Comparison of ENCODE assay signal across 8 mouse cellular contexts in the genomic region with DNA sequence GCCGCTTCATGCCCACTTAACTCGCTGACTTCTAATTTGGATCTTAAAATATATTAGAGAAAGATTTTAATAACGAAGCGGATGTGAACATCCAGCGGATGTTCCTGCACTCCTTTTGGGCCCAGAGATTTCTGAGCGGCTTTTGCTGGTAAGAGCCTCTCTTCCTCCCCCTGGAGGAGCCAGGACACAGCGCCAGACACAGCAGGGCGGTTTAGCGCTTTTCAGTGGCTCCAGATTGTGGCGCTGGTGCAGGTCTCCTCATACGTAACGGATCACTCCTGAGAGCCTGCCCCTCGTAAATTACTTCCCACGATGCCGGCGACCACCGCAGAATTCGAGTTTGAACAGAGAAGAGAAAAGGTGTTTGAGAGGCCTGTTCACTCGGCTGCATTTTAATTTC. TPM values are rescaled to one million over a fixed set of nuclear protein-coding genes. Genes with fewer than 3 reads are reported as not detected.
DNase-seq lines count a peak whose midpoint lies in the region; ATAC-seq and TF ChIP-seq lines count a peak whose summit lies in the region.

No protein-coding gene starts in this region.

- peak overlapping the region; percentile 7; the same call in 1 of the 2 replicates for H3K4me3 ChIP-seq in intestine, postnatal 0 days (ENCODE audit: low read depth, low read length)
- no peak overlapping the region for H3K4me3 ChIP-seq in limb, embryonic 11.5 days (ENCODE audit: low read depth, low read length)
- H3K4me3 ChIP-seq in midbrain, embryonic 11.5 days (ENCODE audit: low read depth, low read length): peak overlapping the region; percentile 15; the same call in 1 of the 2 replicates
- H3K4me3 ChIP-seq in stomach, embryonic 14.5 days (ENCODE audit: low read depth, low read length): peak overlapping the region; percentile 11

- intact Hi-C loops in gastrocnemius, postnatal 14 days (cut with DNase I; ENCODE audit: low total_unique reads): no loop called here

- H3K27me3 ChIP-seq in intestine, postnatal 0 days (replicated peaks; ENCODE audit: control insufficient read depth, insufficient read depth, low read length): peaks cover 6% of the 10 kb centered on the region; the same call in 1 of the 2 replicates
- peaks cover 18% of the 10 kb centered on the region for H3K27me3 ChIP-seq in limb, embryonic 11.5 days (ENCODE audit: control insufficient read depth, insufficient read depth, low read length)
- H3K27me3 ChIP-seq in midbrain, embryonic 11.5 days (ENCODE audit: control insufficient read depth, insufficient read depth, low read length): 0 out of 2 replicates have a peak, but pooled peaks cover 4% of the 10 kb centered on the region
- no peaks in the 10 kb centered on the region for H3K27me3 ChIP-seq in stomach, embryonic 14.5 days (ENCODE audit: control insufficient read depth, insufficient read depth, low read length)

- no peaks in the 10 kb centered on the region for H3K4me1 ChIP-seq in intestine, postnatal 0 days (replicated peaks; ENCODE audit: control insufficient read depth, insufficient read depth, low read length)
- H3K4me1 ChIP-seq in limb, embryonic 11.5 days (ENCODE audit: control insufficient read depth, insufficient read depth, low read length): no peaks in the 10 kb centered on the region
- peaks cover 37% of the 10 kb centered on the region for H3K4me1 ChIP-seq in midbrain, embryonic 11.5 days (ENCODE audit: control insufficient read depth, insufficient read depth, low read length)
- peaks cover 12% of the 10 kb centered on the region; the same call in 1 of the 2 replicates for H3K4me1 ChIP-seq in stomach, embryonic 14.5 days (ENCODE audit: control insufficient read depth, insufficient read depth, low read length)

- peak; percentile 75 for TF ChIP-seq CTCF in intestine, postnatal 0 days (IDR thresholded peaks at IDR 0.05; ENCODE audit: low read depth)

- no peak overlapping the region for H3K9ac ChIP-seq in intestine, postnatal 0 days (ENCODE audit: low read depth, low read length)
- H3K9ac ChIP-seq in limb, embryonic 11.5 days (ENCODE audit: low read length): no peak overlapping the region
- H3K9ac ChIP-seq in midbrain, embryonic 11.5 days (ENCODE audit: low read length): peak overlapping the region; percentile 1; the same call in 1 of the 2 replicates
- 0 out of 2 replicates have a peak overlapping the region, but pooled peaks have one; percentile 30 for H3K9ac ChIP-seq in stomach, embryonic 14.5 days (replicated peaks; ENCODE audit: low read depth, low read length)

- H3K36me3 ChIP-seq in intestine, postnatal 0 days (ENCODE audit: control insufficient read depth, insufficient read depth): no peaks in the 10 kb centered on the region
- no peaks in the 10 kb centered on the region for H3K36me3 ChIP-seq in limb, embryonic 11.5 days (ENCODE audit: control insufficient read depth, insufficient read depth, low read length)
- no peaks in the 10 kb centered on the region for H3K36me3 ChIP-seq in midbrain, embryonic 11.5 days (ENCODE audit: control insufficient read depth, insufficient read depth, low read length)
- H3K36me3 ChIP-seq in stomach, embryonic 14.5 days (ENCODE audit: control insufficient read depth, insufficient read depth, low read length): no peaks in the 10 kb centered on the region

- WGBS in intestine, postnatal 0 days: 15% methylated on average over 19 of the region's 19 CpGs
- under 1% methylated on average over 19 of the region's 19 CpGs for WGBS in limb, embryonic 11.5 days
- WGBS in midbrain, embryonic 11.5 days: 2% methylated on average over 19 of the region's 19 CpGs
- WGBS in stomach, embryonic 14.5 days: 3% methylated on average over 19 of the region's 19 CpGs

- no peak for ATAC-seq in intestine, postnatal 0 days
- ATAC-seq in limb, embryonic 11.5 days (ENCODE audit: insufficient number of reproducible peaks, low FRiP score, low TSS enrichment, low read depth): 0 out of 2 replicates have a peak, but pooled peaks have one; percentile 60
- peak; percentile 86 for ATAC-seq in midbrain, embryonic 11.5 days (ENCODE audit: low FRiP score)
- ATAC-seq in stomach, embryonic 14.5 days (ENCODE audit: insufficient number of reproducible peaks, insufficient read depth, low FRiP score, low read depth): peak; percentile 63; the same call in 1 of the 2 replicates

- H3K4me2 ChIP-seq in intestine, postnatal 0 days (replicated peaks; ENCODE audit: low read depth): peak overlapping the region; percentile 27
- H3K4me2 ChIP-seq in limb, embryonic 11.5 days (ENCODE audit: low read depth, severe bottlenecking): peak overlapping the region; percentile 41
- H3K4me2 ChIP-seq in midbrain, embryonic 11.5 days: peak overlapping the region; percentile 27
- peak overlapping the region; percentile 38 for H3K4me2 ChIP-seq in stomach, embryonic 14.5 days (replicated peaks; ENCODE audit: low read depth, low read length)

- peak; percentile 62 for DNase-seq in adrenal gland, adult 2 months
- DNase-seq in cerebellum, postnatal 25 days: peak; percentile 86 to 91
- peak; percentile 46 for DNase-seq in gastrocnemius, postnatal 14 days
- peak; percentile 82 for DNase-seq in limb, embryonic 11.5 days (ENCODE audit: low spot score)
- peak; percentile 95 for DNase-seq in midbrain, embryonic 11.5 days (ENCODE audit: low spot score, missing footprints)
- no peak for DNase-seq in thymus, postnatal 36 days

- H3K9me3 ChIP-seq in intestine, postnatal 0 days (ENCODE audit: control insufficient read depth): no peaks in the 10 kb centered on the region
- no peaks in the 10 kb centered on the region for H3K9me3 ChIP-seq in limb, embryonic 11.5 days (ENCODE audit: control insufficient read depth, low read length)
- no peaks in the 10 kb centered on the region for H3K9me3 ChIP-seq in midbrain, embryonic 11.5 days (ENCODE audit: control insufficient read depth, low read length)
- H3K9me3 ChIP-seq in stomach, embryonic 14.5 days (ENCODE audit: control insufficient read depth, low read depth, low read length): no peaks in the 10 kb centered on the region

- no peak overlapping the region for H3K27ac ChIP-seq in intestine, postnatal 0 days (ENCODE audit: low read depth, low read length)
- no peak overlapping the region for H3K27ac ChIP-seq in limb, embryonic 11.5 days (replicated peaks; ENCODE audit: low read depth, low read length)
- no peak overlapping the region for H3K27ac ChIP-seq in midbrain, embryonic 11.5 days (ENCODE audit: low read depth, low read length)
- H3K27ac ChIP-seq in stomach, embryonic 14.5 days (ENCODE audit: low read length): no peak overlapping the region

RNA-seq across cellular contexts. Expression of a gene that starts 41.5 kb away (rescaled TPM):
- total RNA-seq in adrenal gland, adult 2 months (2021): 10 to 100 TPM; 22.7 to 31.2 TPM
- 12.4 and 12.6 TPM in 2 replicates for polyA plus RNA-seq in adrenal gland, adult 2 months (2012; rRNA removed)
- 10 to 100 TPM in 1 of 2 experiments, 1 to 10 TPM in 1; 7.7 to 11.0 TPM for total RNA-seq in gastrocnemius, postnatal 14 days (2021)
- polyA plus RNA-seq in intestine, postnatal 0 days (2015; fragmentation: Nextera tagmentation; extraction: Ambion mirVana): 12.0 and 15.0 TPM in 2 replicates
- 10.3 and 11.3 TPM in 2 replicates for polyA plus RNA-seq in limb, embryonic 11.5 days (2014; fragmentation: Nextera tagmentation; extraction: Ambion mirVana)
- 15.3 and 18.8 TPM in 2 replicates for polyA plus RNA-seq in midbrain, embryonic 11.5 days (2014; fragmentation: Nextera tagmentation; extraction: Ambion mirVana)
- 8.3 and 9.6 TPM in 2 replicates for polyA plus RNA-seq in stomach, embryonic 14.5 days (2014; fragmentation: Nextera tagmentation; extraction: Ambion mirVana)

RNA-seq across cellular contexts. Expression of a gene that starts 53.0 kb away (rescaled TPM):
- 10 to 100 TPM; 65.7 to 72.8 TPM for total RNA-seq in adrenal gland, adult 2 months (2021)
- polyA plus RNA-seq in adrenal gland, adult 2 months (2012; rRNA removed): 40.0 and 58.2 TPM in 2 replicates
- 10 to 100 TPM; 36.4 to 37.5 TPM for total RNA-seq in gastrocnemius, postnatal 14 days (2021)
- polyA plus RNA-seq in intestine, postnatal 0 days (2015; fragmentation: Nextera tagmentation; extraction: Ambion mirVana): 39.3 and 41.6 TPM in 2 replicates
- polyA plus RNA-seq in limb, embryonic 11.5 days (2014; fragmentation: Nextera tagmentation; extraction: Ambion mirVana): 172 and 179 TPM in 2 replicates
- polyA plus RNA-seq in midbrain, embryonic 11.5 days (2014; fragmentation: Nextera tagmentation; extraction: Ambion mirVana): 167 and 169 TPM in 2 replicates
- polyA plus RNA-seq in stomach, embryonic 14.5 days (2014; fragmentation: Nextera tagmentation; extraction: Ambion mirVana): 100 and 105 TPM in 2 replicates

Comparison
In these comparisons a context has a peak if more than half of its experiments do, and no peak if none do; other contexts are left out.
1. DNase-seq: peak in adrenal gland, adult 2 months (single experiment), cerebellum, postnatal 25 days (2 of 2), gastrocnemius, postnatal 14 days (single experiment), limb, embryonic 11.5 days (single experiment) and midbrain, embryonic 11.5 days (single experiment); none in thymus, postnatal 36 days (0 of 2).
2. H3K9ac ChIP-seq: peak in midbrain, embryonic 11.5 days (single experiment) and stomach, embryonic 14.5 days (single experiment); none in intestine, postnatal 0 days (single experiment) and limb, embryonic 11.5 days (single experiment).
3. Peak in every context shown above with its lines, with median percentiles within 50 percentile points of each other: H3K4me2 ChIP-seq.